Mouse (Mus musculus) R1 (cell line): ENCODE data around the gene Ttc12.

ENCODE experiments used
- DNase-seq: peaks from one replicate; pipeline ENCODE4 v3.0.0-alpha.2; 2018; ENCODE audit warnings: low read depth, low spot score

Ttc12 gene

DNA sequence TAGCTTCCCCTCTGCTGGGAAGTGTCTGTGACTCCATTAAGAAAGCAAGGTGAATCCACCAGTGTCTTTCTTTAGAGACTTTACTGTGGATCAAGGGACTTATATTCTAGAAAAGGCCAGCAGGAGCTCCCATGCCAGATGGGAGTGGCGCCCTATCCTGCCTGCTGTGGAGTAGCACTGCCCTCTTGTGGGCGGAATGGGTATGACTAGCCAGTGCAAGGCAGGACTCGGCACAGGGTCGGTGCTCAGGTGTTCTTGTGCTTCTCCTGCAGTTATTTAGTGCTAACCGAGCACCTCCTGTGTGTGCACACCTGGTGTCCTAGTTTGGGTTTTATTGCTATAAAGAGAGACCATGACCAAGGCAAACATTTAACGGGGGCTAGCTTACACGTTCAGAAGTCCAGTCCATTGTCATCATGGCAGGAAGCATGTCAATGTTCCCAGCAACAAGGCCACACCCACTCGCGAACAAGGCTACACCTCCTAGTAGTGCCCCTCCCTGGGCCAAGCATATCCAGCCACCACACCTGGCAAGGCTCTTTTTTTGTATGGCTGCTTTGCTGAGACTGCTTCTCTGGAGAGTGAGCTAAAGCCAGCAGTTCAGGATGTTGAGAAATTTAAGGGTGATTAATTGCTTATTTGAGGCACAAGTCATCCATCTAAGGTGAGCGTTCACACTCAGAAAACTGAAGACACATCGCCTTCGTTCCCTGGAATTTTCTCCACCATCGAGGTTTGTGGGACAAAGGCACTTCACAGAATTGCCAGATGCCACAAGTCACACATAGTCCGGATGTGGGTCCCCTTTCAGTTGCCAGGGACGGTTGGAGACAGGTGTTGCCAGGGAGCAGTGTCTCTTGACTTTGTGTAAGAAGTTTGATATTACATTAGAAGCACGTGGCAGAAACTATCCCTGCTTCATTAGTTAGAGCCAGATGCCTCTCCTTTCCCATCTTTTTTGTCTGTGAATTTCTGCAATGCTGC is 3.2 kb upstream of the Ttc12 start:
- peak; percentile 78 for DNase-seq

DNA sequence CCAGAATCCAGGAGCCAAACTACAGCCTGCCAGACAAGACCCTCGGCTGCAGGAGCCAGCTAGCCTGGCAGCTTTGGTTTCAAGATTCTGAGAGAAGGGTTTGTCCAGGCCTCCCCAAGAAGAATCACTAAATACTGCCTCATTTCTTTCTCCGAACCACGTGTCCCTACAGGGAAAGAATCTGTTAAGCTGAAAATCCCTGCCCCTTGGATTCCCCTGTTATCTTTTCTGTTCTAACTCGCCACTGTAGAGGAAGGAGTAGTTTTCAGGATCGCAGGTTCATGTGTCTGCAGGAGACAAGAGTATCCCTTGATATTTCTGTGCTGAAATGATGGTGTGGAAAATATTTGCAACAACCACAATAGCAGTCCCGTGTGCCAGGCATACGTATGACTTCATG is 2.2 kb upstream of the Ttc12 start:
- DNase-seq, result no peak

GRCm38 (mm10) chr9:49487657-49487943 is 1.6 kb upstream of the Ttc12 start:
- no peak for DNase-seq

DNA sequence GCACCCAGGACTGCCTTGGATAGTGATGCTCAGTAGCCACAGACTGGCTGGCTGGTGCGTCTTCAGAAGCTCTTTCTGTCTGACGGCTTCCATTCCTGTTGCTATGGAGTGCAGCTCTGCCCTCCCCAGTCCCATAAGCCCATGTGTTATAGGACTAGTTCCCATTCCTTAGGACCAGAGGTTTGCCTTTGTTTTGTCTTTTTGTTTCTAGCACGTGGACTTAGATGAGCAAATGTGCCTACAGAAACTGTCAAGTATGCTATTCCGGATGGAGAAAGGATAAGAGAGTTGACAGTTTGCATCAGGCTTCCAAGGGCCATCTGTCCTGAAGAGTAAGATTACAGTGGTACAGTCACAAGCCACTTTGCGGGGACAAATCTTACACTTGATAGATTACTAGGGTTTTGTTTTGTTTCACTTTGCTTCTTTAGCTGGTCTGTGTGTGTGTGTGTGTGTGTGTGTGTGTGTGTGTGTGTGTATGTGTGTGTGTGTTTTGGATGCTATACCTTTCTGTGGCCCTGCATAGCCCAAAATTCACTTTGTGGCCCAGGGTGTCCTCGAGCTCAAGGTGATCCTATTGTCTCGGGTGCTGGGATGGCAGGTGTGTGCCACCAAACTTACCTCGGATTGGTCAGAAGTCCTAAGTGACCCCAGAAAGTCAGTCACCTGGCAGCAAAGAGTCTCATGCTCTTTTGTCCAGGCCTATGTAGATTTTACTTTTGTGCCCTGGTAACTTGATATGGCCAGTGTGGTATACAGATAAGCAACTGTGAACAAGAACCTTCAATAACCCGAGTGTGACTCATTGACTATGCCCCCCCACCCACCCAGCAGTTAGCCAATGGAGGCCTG is 1.0 kb upstream of the Ttc12 start:
- no peak for DNase-seq

GRCm38 (mm10) chr9:49485250-49485891 is 654 bp downstream of the Ttc12 start:
- DNase-seq, result peak; percentile 67

- DNase-seq, result peak; percentile 85
Measured at GRCm38 (mm10) chr9:49483316-49483715, 2.7 kb downstream of the Ttc12 start.

DNA sequence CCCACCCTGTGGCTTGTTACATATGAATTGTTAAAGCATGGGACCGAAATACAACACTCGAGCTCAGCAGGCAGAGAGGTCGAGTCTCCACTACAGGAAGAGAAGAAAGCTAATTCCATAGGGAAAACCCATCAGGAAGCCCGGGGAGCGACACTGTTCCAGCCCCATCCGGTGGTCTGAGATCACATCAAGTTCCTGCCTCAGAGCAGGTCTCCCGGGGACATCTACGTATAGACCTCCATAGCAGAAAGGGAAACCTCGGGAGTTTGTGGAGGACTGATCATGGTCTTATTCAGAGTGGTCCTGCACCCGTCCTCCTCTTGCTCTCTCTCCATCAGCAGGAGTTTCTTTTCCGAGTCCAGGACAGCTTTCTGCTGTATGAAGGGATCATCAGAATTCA is 13.9 kb downstream of the Ttc12 start:
- DNase-seq, result no peak

DNA sequence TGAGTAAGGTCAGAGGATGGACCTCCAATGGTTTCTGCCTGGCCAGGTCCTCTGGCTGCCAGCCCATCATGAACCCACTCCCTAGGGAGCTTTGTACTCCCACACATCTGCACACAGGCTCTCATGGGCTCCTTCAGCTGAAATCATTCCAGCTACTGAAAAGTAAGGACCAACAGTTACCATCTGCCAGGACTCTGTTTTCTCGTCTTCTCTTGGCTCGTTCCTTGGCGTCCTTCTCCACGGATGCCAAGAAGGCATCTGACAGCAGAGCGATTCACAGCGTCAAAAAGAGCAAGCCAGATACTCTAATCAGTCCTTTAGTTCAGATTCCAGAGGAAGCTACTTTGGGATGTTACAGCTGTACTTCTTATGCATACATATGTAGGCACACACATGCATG is 15.1 kb downstream of the Ttc12 start:
- DNase-seq, result no peak

- no peak for DNase-seq
Measured at GRCm38 (mm10) chr9:49470006-49470405, 16.0 kb downstream of the Ttc12 start.

- DNase-seq, result no peak
Measured at GRCm38 (mm10) chr9:49456136-49456535, 29.9 kb downstream of the Ttc12 start.

DNA sequence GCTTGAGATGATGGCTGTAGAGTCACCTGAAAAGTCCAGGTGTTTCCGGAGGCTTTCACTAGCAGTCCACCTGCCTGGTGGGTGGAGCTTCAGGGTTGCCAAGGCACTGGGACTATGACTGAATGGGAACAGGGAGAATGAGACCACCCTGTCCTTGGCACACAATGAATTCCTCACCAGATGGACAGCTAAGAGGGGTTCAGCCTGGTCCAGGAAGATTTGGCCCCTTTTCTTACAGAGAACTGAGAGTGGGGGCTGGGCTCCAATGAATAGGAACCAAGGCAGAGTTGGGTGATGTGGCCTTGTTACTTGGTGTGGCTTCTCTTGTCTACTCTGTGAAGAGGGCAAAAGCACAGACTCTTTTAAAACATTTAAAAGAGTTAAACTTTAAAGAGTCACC is 33.6 kb downstream of the Ttc12 start:
- DNase-seq, result no peak

DNA sequence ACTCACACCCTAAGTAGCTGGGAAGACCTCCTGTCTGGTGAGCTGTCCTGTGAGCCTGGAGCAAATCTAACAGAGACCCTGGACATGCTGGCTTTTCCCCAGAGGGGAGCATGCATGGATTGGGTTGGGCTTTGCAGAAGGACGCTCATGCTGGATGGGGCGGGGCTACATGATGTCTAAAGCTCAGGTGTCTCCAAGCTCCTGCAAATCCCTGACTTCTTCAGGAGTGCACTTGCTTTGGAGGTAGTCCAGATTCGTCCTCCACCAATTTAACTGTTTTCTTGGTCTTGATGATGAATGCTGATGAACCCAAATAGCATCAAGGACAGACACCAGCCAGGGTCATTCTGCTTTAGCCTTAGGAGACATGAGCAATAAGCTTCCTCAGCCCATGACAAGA is 35.5 kb downstream of the Ttc12 start:
- DNase-seq, result no peak

DNA sequence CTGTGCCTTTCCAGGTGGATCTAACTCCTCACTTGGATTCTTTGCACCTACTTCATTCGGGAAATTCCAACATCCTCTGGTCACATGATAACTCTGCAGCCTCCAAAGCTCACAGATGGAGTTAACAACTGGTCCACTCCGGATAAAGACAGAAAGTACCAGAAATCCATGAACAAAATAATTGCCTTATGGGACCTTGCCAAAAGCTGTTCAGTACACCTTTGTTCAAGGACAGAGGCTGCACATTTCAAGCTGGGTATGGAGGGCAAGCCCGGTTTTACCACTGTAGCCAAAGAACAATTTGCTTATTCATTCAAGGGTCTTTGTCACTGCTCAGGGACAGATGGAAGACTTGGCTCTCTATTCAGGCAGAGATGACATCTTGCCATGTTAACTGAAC is 43.4 kb downstream of the Ttc12 start:
- no peak for DNase-seq

- no peak for DNase-seq
Measured at GRCm38 (mm10) chr9:49427478-49427877, 58.5 kb downstream of the Ttc12 start.

- no peak for DNase-seq
Measured at GRCm38 (mm10) chr9:49426921-49427320, 59.1 kb downstream of the Ttc12 start, which contains the start of gene Ankk1. Gene Ankk1, minus strand, starts transcription at chr9:49427021.

GRCm38 (mm10) chr9:49425585-49425984 is 60.4 kb downstream of the Ttc12 start:
- DNase-seq, result peak; percentile 3

GRCm38 (mm10) chr9:49423866-49424265 is 62.2 kb downstream of the Ttc12 start:
- DNase-seq, result no peak

DNA sequence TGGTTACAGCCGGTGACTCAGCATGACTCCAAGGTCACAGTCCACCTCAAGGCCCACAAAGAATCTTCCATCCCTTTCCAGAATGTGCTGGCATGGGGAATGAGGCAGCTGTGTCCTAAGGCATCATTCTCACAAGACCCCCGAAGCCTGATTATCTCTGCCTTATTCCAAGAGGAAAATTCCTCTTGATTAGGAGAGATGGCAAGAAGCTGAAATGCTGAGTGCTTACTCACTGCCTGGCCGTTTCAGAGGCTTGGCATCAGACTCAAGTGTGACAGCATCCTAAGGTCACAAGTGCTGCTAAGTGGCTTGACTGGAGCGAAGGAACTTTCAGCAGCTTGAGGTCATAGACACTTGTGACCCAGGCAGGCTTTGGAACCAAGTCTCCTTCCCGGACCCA is 75.4 kb downstream of the Ttc12 start:
- DNase-seq, result no peak

DNA sequence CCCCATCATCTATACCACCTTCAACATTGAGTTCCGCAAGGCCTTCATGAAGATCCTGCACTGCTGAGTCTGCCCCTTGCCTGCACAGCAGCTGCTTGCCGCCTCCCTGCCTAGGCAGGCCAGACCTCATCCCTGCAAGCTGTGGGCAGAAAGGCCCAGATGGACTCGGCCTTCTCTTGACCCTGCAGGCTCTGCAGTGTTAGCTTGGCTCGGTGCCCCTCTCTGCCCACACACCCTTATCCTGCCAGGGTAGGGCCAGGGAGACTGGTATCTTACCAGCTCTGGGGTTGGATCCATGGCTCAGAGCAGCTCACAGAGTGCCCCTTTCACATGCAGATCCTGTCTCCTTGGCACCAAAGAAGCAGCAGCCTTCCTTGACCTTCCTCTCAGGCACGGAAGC is 79.0 kb downstream of the Ttc12 start:
- no peak for DNase-seq

DNA sequence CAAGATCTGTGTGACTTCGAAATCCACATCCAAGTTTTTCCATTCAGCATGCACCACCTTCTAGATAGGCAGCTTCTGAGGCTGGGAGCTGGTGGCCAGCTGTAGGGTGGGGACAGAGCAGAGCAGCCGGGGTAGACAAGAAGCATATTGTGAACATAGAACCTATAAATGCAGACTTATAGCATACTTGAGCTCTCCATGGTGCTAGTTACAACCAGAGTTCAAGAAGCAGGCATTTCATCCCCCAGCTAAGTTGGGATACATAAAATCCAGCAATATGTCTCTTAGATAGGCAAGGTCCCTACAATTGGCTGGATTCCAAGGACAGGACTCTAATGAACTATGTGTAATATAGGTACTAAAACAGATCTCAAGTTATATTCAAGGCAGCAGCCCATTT is 82.3 kb downstream of the Ttc12 start:
- DNase-seq, result no peak

DNA sequence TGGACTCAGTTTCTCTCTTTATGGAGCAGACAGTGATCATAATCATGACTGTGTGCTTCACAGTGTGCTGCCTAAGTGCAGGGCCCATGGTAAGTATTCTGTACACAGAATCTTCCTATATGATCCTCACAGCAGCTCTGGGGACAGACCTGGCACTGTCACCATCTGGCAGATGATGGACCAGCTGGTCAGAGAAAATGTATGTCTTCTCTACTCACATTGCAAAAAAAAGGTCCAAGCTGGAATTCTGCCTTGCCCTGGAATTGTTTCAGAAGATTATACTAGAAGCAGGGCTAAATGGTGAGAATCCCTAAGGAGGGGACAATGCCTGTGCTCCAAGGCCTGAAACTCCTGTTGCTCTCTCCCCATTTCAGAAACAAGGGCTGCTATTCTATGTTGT is 90.0 kb downstream of the Ttc12 start:
- DNase-seq, result no peak

DNA sequence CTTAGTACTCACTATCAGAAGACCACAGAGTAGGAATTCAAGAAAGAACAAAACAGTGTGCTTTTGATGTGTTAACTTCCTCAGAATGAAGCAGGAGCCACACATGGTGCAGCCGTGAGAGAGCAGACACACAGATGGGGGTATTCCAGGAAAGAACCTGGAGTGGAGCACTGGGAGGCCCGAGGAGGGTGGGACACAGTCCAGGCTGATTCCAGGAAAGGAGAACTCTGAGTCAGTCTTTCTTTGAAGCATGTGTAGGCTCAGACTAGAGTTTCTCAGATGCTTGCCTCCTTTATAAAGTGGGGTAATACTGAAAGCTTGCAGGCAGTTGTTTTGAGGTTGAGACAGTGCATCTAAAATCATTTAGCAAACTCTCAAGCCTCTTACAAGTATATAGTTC is 93.8 kb downstream of the Ttc12 start:
- DNase-seq, result no peak
